Mouse (Mus musculus) midbrain, embryonic 15.5 days (tissue): ENCODE data around the gene Tmcc3. TPM values are rescaled to one million over a fixed set of nuclear protein-coding genes. Genes with fewer than 3 reads are reported as not detected.

Experiments
- ATAC-seq: fragments of 200-750 bp; cut with Nextera tagmentation; replicated peaks from 2 replicates; pipeline ENCODE4 v1.8.0; 2017; ENCODE audit warnings: moderate TSS enrichment
- H3K27ac ChIP-seq: fragments of 300-500 bp; sonication (generic); 2 replicates; pipeline ENCODE4 v1.5.1; 2015; ENCODE audit warnings: mild to moderate bottlenecking, inconsistent platforms
- H3K27me3 ChIP-seq: fragments of 300-500 bp; sonication (generic); replicated peaks from 2 replicates; pipeline ENCODE4 v1.6.1; 2015; ENCODE audit warnings: inconsistent platforms
- H3K36me3 ChIP-seq: fragments of 300-500 bp; sonication (generic); replicated peaks from 2 replicates; pipeline ENCODE4 v1.6.1; 2015; ENCODE audit warnings: inconsistent platforms
- H3K4me1 ChIP-seq: fragments of 300-500 bp; sonication (generic); 2 replicates; pipeline ENCODE4 v1.6.1; 2015; ENCODE audit warnings: inconsistent platforms
- H3K4me2 ChIP-seq: fragments of 300-500 bp; sonication (generic); 2 replicates; pipeline ENCODE4 v1.6.1; 2015; ENCODE audit warnings: inconsistent platforms, mild to moderate bottlenecking, moderate library complexity
- H3K4me3 ChIP-seq: fragments of 300-500 bp; sonication (generic); 2 replicates; pipeline ENCODE4 v1.5.1; 2015; ENCODE audit warnings: mild to moderate bottlenecking, inconsistent platforms
- H3K9ac ChIP-seq: fragments of 300-500 bp; sonication (generic); 2 replicates; pipeline ENCODE4 v1.6.1; 2015; ENCODE audit warnings: mild to moderate bottlenecking, inconsistent platforms
- H3K9me3 ChIP-seq: fragments of 300-500 bp; sonication (generic); 2 replicates; pipeline ENCODE4 v1.6.1; 2016; ENCODE audit warnings: inconsistent platforms
- WGBS: fragments of 180-500 bp; shearing (Covaris S2); methylation state at CpG from one replicate; pipeline ENCODE4 v1.1.7; 2015; ENCODE audit warnings: mixed read lengths; 5-methylcytosine and 5-hydroxymethylcytosine counted together
- polyA plus RNA-seq: library from polyadenylated mRNA; unstranded; fragments of >200 nt; fragmentation: Nextera tagmentation; extraction: Ambion mirVana; gene quantifications from 2 replicates; pipeline ENCODE4 v1.2.1, GENCODE M21; 2015

The Tmcc3 gene
- polyA plus RNA-seq, 1 experiment from 2014 or later = 13.7 TPM

DNA sequence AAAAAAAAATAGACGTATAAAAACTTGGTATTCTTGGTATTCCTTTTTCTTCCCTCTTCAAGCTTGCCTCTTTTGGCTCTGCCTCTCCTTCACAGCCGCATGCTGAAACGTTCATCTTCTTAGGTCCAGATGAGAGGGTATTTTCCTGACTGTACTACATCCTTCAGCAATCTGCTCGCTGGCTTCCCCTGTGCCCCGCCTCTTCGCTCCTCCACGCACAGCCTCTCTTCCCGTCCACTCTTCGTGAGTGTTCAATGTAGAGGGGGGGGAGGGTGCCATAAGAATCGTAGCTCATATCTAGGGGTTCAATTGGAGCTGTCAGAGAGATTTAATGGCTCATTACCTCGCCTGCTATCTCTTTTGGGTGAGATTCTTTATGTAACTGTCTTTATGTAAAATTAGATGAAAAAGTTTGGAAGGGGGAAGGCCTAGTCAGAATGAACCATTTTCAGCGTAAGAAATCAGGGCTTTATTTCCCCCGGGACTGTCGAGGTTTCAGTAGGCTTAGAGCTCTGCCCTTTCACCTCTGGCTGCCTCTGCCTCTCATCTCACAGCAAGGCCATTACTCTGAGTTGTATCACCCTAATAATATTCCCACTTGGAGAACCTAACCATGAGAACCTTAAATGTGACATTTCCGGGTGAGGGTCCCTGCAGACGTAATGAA, 188.6 kb downstream of the Tmcc3 start:
- Histone ChIP-seq H3K9ac (no peak overlapping the region), H3K27me3 (no peaks in the 10 kb centered on the region), H3K4me2 (no peak overlapping the region), H3K4me1 (peaks cover 12% of the 10 kb centered on the region), H3K27ac (no peak overlapping the region), H3K9me3 (no peaks in the 10 kb centered on the region), H3K4me3 (no peak overlapping the region), H3K36me3 (no peaks in the 10 kb centered on the region)
- 0 out of 2 replicates have a peak, but pooled peaks have one; percentile 40 for ATAC-seq
- 30% methylated on average over 16 of the region's 16 CpGs for WGBS

DNA sequence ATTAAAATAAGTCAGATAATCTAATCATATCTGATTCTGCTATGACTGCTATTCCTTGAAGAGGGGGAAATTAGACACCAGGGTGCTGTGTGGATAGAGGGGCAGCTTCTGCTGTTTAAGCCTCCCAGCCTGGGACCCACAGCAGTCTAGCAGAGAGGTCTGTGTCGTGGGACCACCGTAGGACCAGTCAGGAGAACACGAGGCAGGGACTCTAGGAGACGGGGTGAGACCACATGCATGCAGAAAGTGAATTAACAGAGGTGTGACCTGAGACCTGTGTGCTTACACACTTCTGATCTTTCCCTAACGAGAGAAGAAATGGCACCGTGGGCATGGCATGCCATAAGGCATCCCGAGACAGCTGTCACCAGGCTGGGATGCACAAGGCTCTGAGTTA, 189.1 kb downstream of the Tmcc3 start:
- Histone ChIP-seq H3K27ac (no peak overlapping the region), H3K27me3 (no peaks in the 10 kb centered on the region), H3K36me3 (no peaks in the 10 kb centered on the region), H3K4me2 (no peak overlapping the region), H3K9ac (no peak overlapping the region), H3K4me1 (peaks cover 12% of the 10 kb centered on the region), H3K4me3 (no peak overlapping the region), H3K9me3 (no peaks in the 10 kb centered on the region)
- 69% methylated on average over 7 of the region's 7 CpGs for WGBS
- ATAC-seq = no peak

DNA sequence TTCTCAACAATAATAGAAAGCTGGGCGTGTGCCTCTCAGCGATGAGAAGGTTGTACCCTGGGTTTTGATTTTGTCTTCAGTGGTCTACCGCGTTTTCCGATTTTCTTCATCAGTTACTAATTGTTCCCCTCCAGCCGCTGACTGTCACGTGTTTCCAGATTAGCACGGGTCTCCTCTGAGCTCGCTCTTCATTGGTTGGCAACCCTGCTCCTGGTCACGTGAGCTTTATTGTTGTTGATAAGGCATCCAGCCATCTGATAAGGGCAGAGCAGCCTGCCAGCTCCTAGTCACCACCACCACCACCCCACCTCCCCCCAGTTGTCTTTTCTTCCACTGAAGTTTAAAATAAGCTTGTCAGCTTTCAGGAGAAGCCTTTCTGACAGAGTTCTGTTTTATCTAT, 190.0 kb downstream of the Tmcc3 start:
- no peak for ATAC-seq
- Histone ChIP-seq H3K4me1 (peaks cover 12% of the 10 kb centered on the region), H3K36me3 (no peaks in the 10 kb centered on the region), H3K27ac (no peak overlapping the region), H3K9me3 (no peaks in the 10 kb centered on the region), H3K4me2 (no peak overlapping the region), H3K27me3 (no peaks in the 10 kb centered on the region), H3K9ac (no peak overlapping the region), H3K4me3 (no peak overlapping the region)
- WGBS = 82% methylated on average over 10 of the region's 10 CpGs

DNA sequence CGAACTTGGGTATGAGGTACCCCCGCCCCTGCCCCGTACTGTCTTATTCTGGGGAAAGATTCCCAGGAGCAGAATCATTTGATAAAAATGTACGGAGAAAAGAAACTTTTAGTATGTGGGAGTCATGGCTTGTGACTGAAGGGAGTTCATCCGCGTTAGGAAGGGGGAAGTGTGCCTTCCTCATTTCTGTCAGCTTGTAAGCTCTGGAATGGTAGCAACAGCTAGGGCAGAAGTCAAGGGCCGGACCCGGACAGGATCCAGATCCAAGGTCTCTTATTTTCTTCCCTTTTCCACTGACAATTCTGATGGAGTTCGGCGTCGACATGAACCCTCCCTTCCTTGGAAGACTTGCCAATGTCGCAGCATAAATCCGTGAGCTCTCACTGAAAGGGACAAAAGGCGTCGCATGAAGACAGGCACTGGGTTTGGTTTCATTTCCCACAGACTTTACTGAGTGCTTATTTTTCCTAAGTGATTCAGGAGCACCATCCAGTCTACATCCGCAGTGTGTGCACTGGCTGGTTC, 193.6 kb downstream of the Tmcc3 start:
- peaks cover 3% of the 10 kb centered on the region; the same call in 1 of the 2 replicates for H3K4me1 ChIP-seq
- no peak overlapping the region for H3K9ac ChIP-seq
- no peak overlapping the region for H3K27ac ChIP-seq
- H3K9me3 ChIP-seq = no peaks in the 10 kb centered on the region
- ATAC-seq = no peak
- H3K4me2 ChIP-seq = no peak overlapping the region
- 86% methylated on average over 16 of the region's 16 CpGs for WGBS
- no peaks in the 10 kb centered on the region for H3K27me3 ChIP-seq
- no peaks in the 10 kb centered on the region for H3K36me3 ChIP-seq
- no peak overlapping the region for H3K4me3 ChIP-seq

DNA sequence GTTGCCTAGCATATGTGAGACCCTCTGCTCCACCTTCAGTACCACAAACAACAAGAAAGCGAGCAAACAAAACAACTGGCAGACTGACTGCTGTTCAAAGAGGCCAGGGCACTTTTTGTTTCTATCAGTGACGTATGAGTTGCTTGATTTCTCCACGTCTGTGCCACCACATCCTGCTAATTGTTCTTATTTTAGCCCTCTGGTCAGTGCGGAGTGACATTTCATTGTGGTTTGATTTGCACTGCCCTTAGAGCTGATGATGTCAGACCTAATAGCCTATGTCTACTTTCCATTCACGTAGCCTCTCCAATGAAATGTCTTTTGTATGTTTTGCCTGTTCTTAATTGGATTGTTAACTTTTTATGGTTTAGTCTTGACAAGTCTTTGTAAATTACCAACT, 197.1 kb downstream of the Tmcc3 start:
- no peak overlapping the region for H3K27ac ChIP-seq
- 68% methylated on average over 5 of the region's 5 CpGs for WGBS
- peaks cover 2% of the 10 kb centered on the region; the same call in 1 of the 2 replicates for H3K4me1 ChIP-seq

DNA sequence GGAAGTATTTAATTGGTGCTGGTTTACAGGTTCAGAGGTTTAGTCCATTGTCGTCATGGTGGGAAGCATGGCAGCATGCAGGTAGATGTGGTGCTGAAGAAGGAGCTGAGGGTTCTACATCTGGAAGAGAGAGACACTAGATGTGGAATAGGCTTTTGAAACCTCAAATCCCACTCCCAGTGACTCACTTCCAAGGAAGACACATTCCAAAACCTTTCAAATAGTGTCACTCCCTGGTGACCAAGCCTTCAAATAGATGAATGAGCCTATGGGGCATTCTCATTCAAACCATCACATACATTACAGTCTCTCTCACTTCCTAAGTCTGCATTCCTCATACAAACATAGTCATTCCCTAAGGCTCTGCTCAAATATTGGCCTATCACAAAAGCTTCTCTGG, 201.0 kb downstream of the Tmcc3 start:
- Histone ChIP-seq H3K27ac (no peak overlapping the region), H3K4me1 (peaks cover 28% of the 10 kb centered on the region), H3K27me3 (no peaks in the 10 kb centered on the region), H3K4me2 (no peak overlapping the region), H3K36me3 (no peaks in the 10 kb centered on the region), H3K4me3 (no peak overlapping the region), H3K9me3 (no peaks in the 10 kb centered on the region), H3K9ac (no peak overlapping the region)
- ATAC-seq = no peak
- WGBS = 89% methylated on average over 1 of the region's 1 CpGs

More for the DNA sequence above, 197.1 kb downstream of the Tmcc3 start:
- H3K4me3 ChIP-seq = no peak overlapping the region
- H3K9ac ChIP-seq = no peak overlapping the region
- H3K9me3 ChIP-seq = no peaks in the 10 kb centered on the region
- ATAC-seq = no peak
- H3K36me3 ChIP-seq = no peaks in the 10 kb centered on the region
- no peak overlapping the region for H3K4me2 ChIP-seq
- no peaks in the 10 kb centered on the region for H3K27me3 ChIP-seq

DNA sequence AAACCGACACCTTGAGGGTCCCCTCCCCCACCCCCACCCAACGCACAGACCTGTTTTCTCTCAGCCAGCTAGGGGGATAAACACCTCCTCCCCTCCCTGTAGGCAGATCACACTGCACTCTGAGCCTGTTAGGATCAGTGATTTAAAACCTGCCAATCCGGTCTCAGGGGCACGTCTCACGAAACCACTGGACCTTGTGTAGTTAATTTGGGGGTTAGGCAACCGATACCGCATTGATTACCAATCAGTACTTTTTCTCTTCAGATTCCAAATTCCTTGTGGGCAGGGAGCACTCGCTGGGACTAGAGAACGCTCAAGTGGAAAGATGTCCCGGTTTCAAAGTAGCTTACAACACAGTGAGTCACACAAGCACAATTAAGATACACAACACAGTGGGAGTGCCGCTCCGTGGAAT, 202.3 kb downstream of the Tmcc3 start:
- H3K4me2 ChIP-seq = peak overlapping the region; percentile 98
- WGBS = under 1% methylated on average over 12 of the region's 12 CpGs
- peak overlapping the region; percentile 86 for H3K4me3 ChIP-seq
- ATAC-seq = no peak; the same call in 1 of the 2 replicates
- H3K9ac ChIP-seq = peak overlapping the region; percentile 77
- H3K27me3 ChIP-seq = 0 out of 2 replicates have a peak, but pooled peaks cover 4% of the 10 kb centered on the region
- no peak overlapping the region for H3K27ac ChIP-seq
- H3K4me1 ChIP-seq = peaks cover 28% of the 10 kb centered on the region
- no peaks in the 10 kb centered on the region for H3K36me3 ChIP-seq
- no peaks in the 10 kb centered on the region for H3K9me3 ChIP-seq

DNA sequence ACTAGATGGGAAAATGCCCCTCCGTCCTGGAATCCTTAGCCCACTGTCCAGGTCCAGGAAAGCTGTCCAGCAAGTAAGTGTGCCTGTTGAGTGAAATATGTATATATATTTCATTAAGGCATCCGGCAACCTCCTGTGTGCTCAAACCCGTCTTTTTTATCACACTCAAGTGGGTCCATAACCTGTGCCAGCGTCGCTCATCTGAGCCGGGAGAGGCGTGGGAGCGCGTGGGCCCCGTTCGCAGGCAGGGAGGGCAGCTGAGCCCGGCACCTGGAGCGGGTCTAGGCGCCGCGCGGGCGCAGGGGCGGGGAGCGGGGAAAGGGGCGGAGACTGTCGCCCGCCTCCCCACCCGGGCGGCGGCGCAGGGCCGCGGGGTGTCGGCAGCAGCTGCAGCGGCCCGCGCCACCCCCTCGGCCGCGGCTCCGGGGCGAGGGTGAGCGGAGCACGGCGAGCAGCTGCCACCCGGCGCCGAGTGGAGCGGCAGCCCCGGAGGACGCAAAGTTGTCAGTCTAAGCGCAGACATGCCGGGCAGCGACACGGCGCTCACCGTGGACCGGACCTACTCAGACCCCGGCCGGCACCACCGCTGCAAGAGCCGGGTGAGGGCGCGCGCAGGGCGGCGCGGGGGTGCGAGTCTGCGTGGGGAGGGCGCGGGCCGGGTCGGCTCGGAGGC, 202.9 kb downstream of the Tmcc3 start:
- WGBS = 1% methylated on average over 67 of the region's 71 CpGs
- Histone ChIP-seq H3K27ac (peak overlapping the region; percentile 78), H3K36me3 (no peaks in the 10 kb centered on the region), H3K4me2 (peak overlapping the region; percentile 98), H3K4me3 (peak overlapping the region; percentile 86), H3K9ac (peak overlapping the region; percentile 77), H3K9me3 (no peaks in the 10 kb centered on the region), H3K27me3 (0 out of 2 replicates have a peak, but pooled peaks cover 4% of the 10 kb centered on the region), H3K4me1 (peaks cover 28% of the 10 kb centered on the region)
- ATAC-seq = peak; percentile 89

DNA sequence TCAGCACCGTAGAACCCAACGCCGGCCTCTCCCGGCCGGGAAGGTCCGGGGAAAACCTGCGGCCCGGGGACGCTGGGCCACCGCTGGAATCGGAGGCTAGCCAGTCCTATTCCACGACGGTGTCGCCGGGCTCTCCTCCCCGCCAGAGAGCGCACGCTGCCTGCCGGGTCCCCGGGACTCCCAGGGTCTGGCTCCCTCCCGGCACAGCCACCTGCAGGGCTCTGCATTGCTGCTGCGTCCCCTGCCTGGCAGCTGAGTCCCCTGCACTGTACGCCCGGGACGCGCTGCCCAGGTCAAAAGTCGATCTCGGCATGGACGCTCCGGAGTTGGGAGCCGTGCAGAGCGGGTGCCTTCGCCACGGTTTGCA, 203.4 kb downstream of the Tmcc3 start:
- WGBS = under 1% methylated on average over 33 of the region's 34 CpGs
- no peaks in the 10 kb centered on the region for H3K9me3 ChIP-seq
- peak overlapping the region; percentile 78 for H3K27ac ChIP-seq
- peak overlapping the region; percentile 98 for H3K4me2 ChIP-seq
- no peaks in the 10 kb centered on the region for H3K36me3 ChIP-seq
- H3K4me3 ChIP-seq = peak overlapping the region; percentile 86
- H3K9ac ChIP-seq = peak overlapping the region; percentile 77
- peak; percentile 89 for ATAC-seq
- peaks cover 32% of the 10 kb centered on the region for H3K4me1 ChIP-seq
- 0 out of 2 replicates have a peak, but pooled peaks cover 4% of the 10 kb centered on the region for H3K27me3 ChIP-seq

DNA sequence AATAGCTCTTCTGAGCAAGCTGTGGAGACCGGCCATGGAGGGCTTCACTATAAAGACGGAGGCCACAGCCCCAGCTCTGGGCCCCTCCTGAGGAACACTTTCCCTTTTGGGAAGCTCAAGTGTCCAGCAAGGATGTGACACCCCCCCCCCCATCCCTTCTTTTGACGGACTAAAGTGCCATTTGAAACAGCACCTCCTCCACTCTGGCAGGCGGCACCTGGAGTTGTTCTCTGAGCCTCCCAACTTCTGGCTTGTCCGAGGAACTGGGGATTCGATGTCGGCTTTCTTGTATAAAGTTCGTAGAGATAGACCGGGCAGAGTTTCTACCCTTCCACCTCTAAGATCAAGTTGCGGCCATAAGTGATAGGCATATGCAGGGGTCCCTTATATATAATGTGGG, 203.8 kb downstream of the Tmcc3 start:
- ATAC-seq = no peak
- WGBS = 1% methylated on average over 10 of the region's 10 CpGs
- H3K4me1 ChIP-seq = peaks cover 35% of the 10 kb centered on the region
- H3K36me3 ChIP-seq = no peaks in the 10 kb centered on the region
- H3K4me2 ChIP-seq = peak overlapping the region; percentile 98
- H3K27ac ChIP-seq = peak overlapping the region; percentile 78; the same call in 1 of the 2 replicates
- H3K9ac ChIP-seq = peak overlapping the region; percentile 77
- H3K4me3 ChIP-seq = peak overlapping the region; percentile 86
- no peaks in the 10 kb centered on the region for H3K9me3 ChIP-seq
- 0 out of 2 replicates have a peak, but pooled peaks cover 4% of the 10 kb centered on the region for H3K27me3 ChIP-seq

DNA sequence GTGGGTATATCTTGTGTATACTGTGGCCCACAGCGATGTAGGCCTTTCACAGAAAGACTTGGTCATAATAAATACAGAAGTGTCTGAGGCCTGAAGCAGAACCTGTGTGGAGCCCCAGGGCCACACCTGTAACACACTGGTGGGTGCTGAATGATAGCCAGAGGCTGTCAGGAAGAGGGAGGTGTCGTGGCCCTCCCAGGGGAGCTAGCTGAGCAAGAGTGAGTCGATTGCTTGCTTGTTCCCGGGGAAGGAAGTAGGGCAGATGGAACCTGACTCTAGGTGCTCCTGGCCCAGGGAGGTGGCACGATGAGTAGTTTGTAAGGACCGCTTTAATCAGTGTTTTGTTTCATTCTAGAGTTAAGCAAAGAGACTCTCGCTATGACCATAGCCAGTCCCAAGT, 208.1 kb downstream of the Tmcc3 start:
- 64% methylated on average over 7 of the region's 7 CpGs for WGBS
- no peaks in the 10 kb centered on the region for H3K9me3 ChIP-seq
- no peak overlapping the region for H3K4me3 ChIP-seq
- H3K27me3 ChIP-seq = 0 out of 2 replicates have a peak, but pooled peaks cover 4% of the 10 kb centered on the region
- H3K4me1 ChIP-seq = peaks cover 37% of the 10 kb centered on the region
- no peak overlapping the region for H3K9ac ChIP-seq
- 0 out of 2 replicates have a peak overlapping the region, but pooled peaks have one; percentile 11 for H3K4me2 ChIP-seq
- H3K36me3 ChIP-seq = no peaks in the 10 kb centered on the region
- ATAC-seq = no peak
- H3K27ac ChIP-seq = no peak overlapping the region

DNA sequence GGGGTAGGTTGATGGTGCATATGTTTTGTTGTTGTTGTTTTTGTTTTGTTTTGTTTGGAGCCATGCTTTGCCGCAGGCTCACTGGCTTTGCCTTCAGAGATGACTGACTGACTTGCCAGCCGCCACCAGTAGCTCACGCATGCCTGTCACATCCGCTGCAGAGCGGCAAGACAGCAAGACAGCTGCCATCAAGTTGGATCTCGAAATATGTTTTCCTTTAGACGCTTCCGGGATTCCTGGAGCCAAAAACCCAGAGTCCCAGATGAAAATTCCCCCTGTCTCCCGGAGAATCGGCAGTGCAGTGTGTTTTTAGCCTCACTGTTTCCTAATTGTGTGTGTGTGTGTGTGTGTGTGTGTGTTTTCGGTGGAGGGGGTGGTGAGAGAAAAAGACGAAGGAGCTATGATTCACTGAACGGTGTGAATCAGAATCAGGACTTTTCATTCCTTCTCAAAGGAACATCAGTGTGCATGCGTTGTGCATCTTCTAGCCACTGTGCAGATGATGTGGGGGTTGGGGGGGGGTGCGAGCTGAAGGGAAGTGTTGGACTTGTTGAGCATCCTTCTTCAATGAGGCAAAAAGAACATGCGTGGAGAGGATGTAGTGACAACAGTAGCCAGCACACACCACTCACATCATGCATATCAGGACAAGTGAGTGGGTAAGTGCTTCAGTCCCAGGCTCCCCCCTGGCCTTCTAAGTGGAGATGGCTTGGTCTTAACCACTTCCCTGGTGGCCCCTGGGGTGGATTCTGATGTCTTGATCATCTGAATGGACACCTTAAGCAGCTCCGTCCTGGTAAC, 208.8 kb downstream of the Tmcc3 start:
- no peak for ATAC-seq
- no peaks in the 10 kb centered on the region for H3K36me3 ChIP-seq
- H3K27ac ChIP-seq = no peak overlapping the region
- no peak overlapping the region for H3K9ac ChIP-seq
- peak overlapping the region; percentile 11; the same call in 1 of the 2 replicates for H3K4me2 ChIP-seq
- 0 out of 2 replicates have a peak, but pooled peaks cover 4% of the 10 kb centered on the region for H3K27me3 ChIP-seq
- H3K9me3 ChIP-seq = no peaks in the 10 kb centered on the region
- 48% methylated on average over 17 of the region's 17 CpGs for WGBS
- H3K4me1 ChIP-seq = peaks cover 35% of the 10 kb centered on the region
- H3K4me3 ChIP-seq = no peak overlapping the region
